Mouse (Mus musculus): ENCODE data around the gene Trp53bp2. TPM values are rescaled to one million over a fixed set of nuclear protein-coding genes. Genes with fewer than 3 reads are reported as not detected.

The Trp53bp2 gene
- 20.8 and 36.3 TPM in 2 replicates for total RNA-seq (2014; rRNA removed)
- 11.2 and 11.7 TPM in 2 replicates for polyA plus RNA-seq (2015; fragmentation: Nextera tagmentation; extraction: Ambion mirVana)

- ATAC-seq (peak; percentile 96), DNase-seq (ENCODE audit: low spot score) (peak; percentile 98)
- Histone ChIP-seq H3K27ac (peak within 1 kb of the TSS; percentile 93), H3K9me3 (ENCODE audit: low read length) (no peaks in the 10 kb centered on the region), H3K36me3 (ENCODE audit: insufficient read depth, low read length) (no peaks in the 10 kb centered on the region), H3K27me3 (ENCODE audit: insufficient read depth, low read length) (no peaks in the 10 kb centered on the region), H3K4me2 (ENCODE audit: low read depth, low read length) (peak within 1 kb of the TSS; percentile 78), H3K4me1 (ENCODE audit: insufficient read depth, low read length) (peaks cover 5% of the 10 kb centered on the region; the same call in 1 of the 2 replicates), H3K9ac (replicated peaks; ENCODE audit: low read length) (peak within 1 kb of the TSS; percentile 89), H3K4me3 (ENCODE audit: low read length) (peak within 1 kb of the TSS; percentile 94)
- peak; percentile 70 for TF ChIP-seq CTCF (IDR thresholded peaks at IDR 0.05; ENCODE audit: low read depth)
- under 1% methylated on average over 55 of the region's 71 CpGs for WGBS
Measured at GRCm38 (mm10) chr1:182408684-182409327, at the start of gene Trp53bp2. Gene Trp53bp2 (plus strand): TSS chr1:182409172.

- Histone ChIP-seq H3K4me1 (ENCODE audit: insufficient read depth, low read length) (no peaks in the 10 kb centered on the region), H3K4me2 (ENCODE audit: low read depth, low read length) (no peak overlapping the region), H3K9me3 (ENCODE audit: low read length) (no peaks in the 10 kb centered on the region), H3K9ac (replicated peaks; ENCODE audit: low read length) (no peak overlapping the region), H3K27me3 (ENCODE audit: insufficient read depth, low read length) (no peaks in the 10 kb centered on the region), H3K36me3 (ENCODE audit: insufficient read depth, low read length) (no peaks in the 10 kb centered on the region), H3K4me3 (ENCODE audit: low read length) (no peak overlapping the region), H3K27ac (no peak overlapping the region)
- WGBS, result 95% methylated on average over 5 of the region's 5 CpGs
- TF ChIP-seq CTCF (IDR thresholded peaks at IDR 0.05; ENCODE audit: low read depth), result no peak
- DNase-seq (ENCODE audit: low spot score) (no peak), ATAC-seq (no peak)
Measured at GRCm38 (mm10) chr1:182362703-182363102, 46.3 kb upstream of the Trp53bp2 start.

GRCm38 (mm10) chr1:182363683-182364404 lies 45.1 kb upstream of the Trp53bp2 start:
- 64% methylated on average over 12 of the region's 12 CpGs for WGBS
- ATAC-seq (no peak), DNase-seq (ENCODE audit: low spot score) (no peak)
- no peak overlapping the region for H3K27ac ChIP-seq
- H3K27me3 ChIP-seq (ENCODE audit: insufficient read depth, low read length), result no peaks in the 10 kb centered on the region
- no peaks in the 10 kb centered on the region for H3K4me1 ChIP-seq (ENCODE audit: insufficient read depth, low read length)
- H3K4me2 ChIP-seq (ENCODE audit: low read depth, low read length), result no peak overlapping the region
- no peak for TF ChIP-seq CTCF (IDR thresholded peaks at IDR 0.05; ENCODE audit: low read depth)
- no peak overlapping the region for H3K9ac ChIP-seq (replicated peaks; ENCODE audit: low read length)
- no peak overlapping the region for H3K4me3 ChIP-seq (ENCODE audit: low read length)
- no peaks in the 10 kb centered on the region for H3K9me3 ChIP-seq (ENCODE audit: low read length)
- no peaks in the 10 kb centered on the region for H3K36me3 ChIP-seq (ENCODE audit: insufficient read depth, low read length)

GRCm38 (mm10) chr1:182368309-182368708 lies 40.7 kb upstream of the Trp53bp2 start:
- Histone ChIP-seq H3K27ac (no peak overlapping the region), H3K36me3 (ENCODE audit: insufficient read depth, low read length) (no peaks in the 10 kb centered on the region), H3K4me1 (ENCODE audit: insufficient read depth, low read length) (no peaks in the 10 kb centered on the region), H3K4me2 (ENCODE audit: low read depth, low read length) (no peak overlapping the region), H3K9me3 (ENCODE audit: low read length) (no peaks in the 10 kb centered on the region), H3K27me3 (ENCODE audit: insufficient read depth, low read length) (no peaks in the 10 kb centered on the region), H3K9ac (replicated peaks; ENCODE audit: low read length) (no peak overlapping the region), H3K4me3 (ENCODE audit: low read length) (no peak overlapping the region)
- ATAC-seq (no peak), DNase-seq (ENCODE audit: low spot score) (no peak)
- no peak for TF ChIP-seq CTCF (IDR thresholded peaks at IDR 0.05; ENCODE audit: low read depth)
- WGBS, result 76% methylated on average over 7 of the region's 7 CpGs

GRCm38 (mm10) chr1:182368782-182369181 lies 40.2 kb upstream of the Trp53bp2 start:
- ATAC-seq, result no peak
- WGBS, result 77% methylated on average over 8 of the region's 8 CpGs

GRCm38 (mm10) chr1:182369435-182369834 lies 39.5 kb upstream of the Trp53bp2 start:
- Histone ChIP-seq H3K4me2 (ENCODE audit: low read depth, low read length) (no peak overlapping the region), H3K27ac (no peak overlapping the region), H3K27me3 (ENCODE audit: insufficient read depth, low read length) (no peaks in the 10 kb centered on the region), H3K36me3 (ENCODE audit: insufficient read depth, low read length) (no peaks in the 10 kb centered on the region), H3K9me3 (ENCODE audit: low read length) (no peaks in the 10 kb centered on the region), H3K4me3 (ENCODE audit: low read length) (no peak overlapping the region), H3K9ac (replicated peaks; ENCODE audit: low read length) (no peak overlapping the region), H3K4me1 (ENCODE audit: insufficient read depth, low read length) (no peaks in the 10 kb centered on the region)
- DNase-seq (ENCODE audit: low spot score), result no peak
- ATAC-seq, result no peak
- WGBS, result 74% methylated on average over 4 of the region's 4 CpGs
- TF ChIP-seq CTCF (IDR thresholded peaks at IDR 0.05; ENCODE audit: low read depth), result no peak

More at GRCm38 (mm10) chr1:182368782-182369181, 40.2 kb upstream of the Trp53bp2 start:
- Histone ChIP-seq H3K4me3 (ENCODE audit: low read length) (no peak overlapping the region), H3K4me2 (ENCODE audit: low read depth, low read length) (no peak overlapping the region), H3K36me3 (ENCODE audit: insufficient read depth, low read length) (no peaks in the 10 kb centered on the region), H3K9ac (replicated peaks; ENCODE audit: low read length) (no peak overlapping the region), H3K27me3 (ENCODE audit: insufficient read depth, low read length) (no peaks in the 10 kb centered on the region), H3K4me1 (ENCODE audit: insufficient read depth, low read length) (no peaks in the 10 kb centered on the region), H3K9me3 (ENCODE audit: low read length) (no peaks in the 10 kb centered on the region), H3K27ac (no peak overlapping the region)
- no peak for TF ChIP-seq CTCF (IDR thresholded peaks at IDR 0.05; ENCODE audit: low read depth)
- DNase-seq (ENCODE audit: low spot score), result no peak

Data from hindbrain, postnatal 0 days (tissue).